Mouse (Mus musculus) liver, adult 2 months (tissue): ENCODE results near the gene Erv3.

Experiments used
- CTCF ChIP-seq: fragments of 200-500 bp; IDR thresholded peaks from 2 replicates; pipeline ENCODE4 v1.5.1; 2011; ENCODE audit warnings: low read depth, low read length, control low read depth
- POLR2A ChIP-seq: fragments of 200-500 bp; IDR thresholded peaks from 2 replicates; pipeline ENCODE4 v1.6.1; 2011; ENCODE audit warnings: low read length, control low read depth; ENCODE audit not compliant: insufficient read depth; ENCODE audit errors: extremely low read depth

- no peak for TF ChIP-seq CTCF
- no peak for TF ChIP-seq POLR2A
Measured at GRCm38 (mm10) chr2:131866676-131867075, 7.1 kb upstream of the Erv3 start.
